Mouse (Mus musculus) MEL (cell line): Measurements from ENCODE around the gene Pbxip1. TPM values are rescaled to one million over a fixed set of nuclear protein-coding genes. Genes with fewer than 3 reads are reported as not detected.

Source experiments
- DNase-seq: peaks from one replicate; pipeline ENCODE4 v3.0.0; 2011; ENCODE audit warnings: low read depth, low spot score
- H3K27ac ChIP-seq: 2 replicates; pipeline ENCODE4 v1.5.1; 2012; ENCODE audit warnings: low read depth, mild to moderate bottlenecking, control low read depth, low read length, moderate library complexity; ENCODE audit not compliant: control insufficient read depth
- H3K27me3 ChIP-seq, 2 experiments: fragments of 150-350 bp in 1 of 2; sonication (generic) in 1 of 2; 2 replicates each; pipeline ENCODE4 v1.6.1; 2012; ENCODE audit warnings: low read length in 2 of 2, mild to moderate bottlenecking in 2 of 2, improper control_type of control experiment in 1 of 2, moderate library complexity in 1 of 2; ENCODE audit not compliant: insufficient read depth in 2 of 2, control insufficient read depth in 1 of 2
- H3K36me3 ChIP-seq, 2 experiments: 2 replicates each; pipeline ENCODE4 v1.6.1; 2012 to 2014; ENCODE audit warnings: low read length in 2 of 2, improper control_type of control experiment in 1 of 2, inconsistent platforms in 1 of 2, mild to moderate bottlenecking in 1 of 2; ENCODE audit not compliant: insufficient read depth in 2 of 2, control insufficient read depth in 1 of 2
- H3K4me1 ChIP-seq, 2 experiments: fragments of 150-350 bp in 1 of 2; sonication (generic) in 1 of 2; 2 replicates each; pipeline ENCODE4 v1.6.1; 2012; ENCODE audit warnings: low read length in 2 of 2, improper control_type of control experiment in 1 of 2, mild to moderate bottlenecking in 1 of 2; ENCODE audit not compliant: insufficient read depth in 2 of 2, control insufficient read depth in 1 of 2
- H3K4me3 ChIP-seq, 2 experiments: fragments of 150-350 bp in 1 of 2; sonication (generic) in 1 of 2; 2 replicates each; pipeline ENCODE4 v1.5.1; 2012; ENCODE audit warnings: low read depth in 2 of 2, low read length in 2 of 2, mild to moderate bottlenecking in 2 of 2, moderate library complexity in 2 of 2, control low read depth in 1 of 2, improper control_type of control experiment in 1 of 2; ENCODE audit not compliant: control insufficient read depth in 1 of 2, insufficient read depth in 1 of 2
- H3K79me2 ChIP-seq: 2 replicates; pipeline ENCODE4 v1.6.1; 2012; ENCODE audit warnings: mild to moderate bottlenecking, low read length, moderate library complexity; ENCODE audit not compliant: control insufficient read depth, poor library complexity, insufficient read depth
- H3K9ac ChIP-seq: 2 replicates; pipeline ENCODE4 v1.6.1; 2012; ENCODE audit warnings: low read depth, mild to moderate bottlenecking, control low read depth, low read length, moderate library complexity; ENCODE audit not compliant: control insufficient read depth, poor library complexity, severe bottlenecking
- H3K9me3 ChIP-seq: fragments of 150-350 bp; sonication (generic); replicated peaks from 2 replicates; pipeline ENCODE4 v1.6.1; 2012; ENCODE audit warnings: mild to moderate bottlenecking, low read length, improper control_type of control experiment, moderate library complexity; ENCODE audit not compliant: insufficient read depth
- BHLHE40 ChIP-seq: IDR thresholded peaks from 2 replicates; pipeline ENCODE4 v1.6.1; 2012; ENCODE audit warnings: low read depth, mild to moderate bottlenecking, inconsistent platforms, low read length, improper control_type of control experiment, borderline replicate concordance
- CHD1 ChIP-seq: IDR thresholded peaks from 2 replicates; pipeline ENCODE4 v1.6.1; 2012; ENCODE audit warnings: low read depth, mild to moderate bottlenecking, inconsistent platforms, low read length, improper control_type of control experiment
- CHD2 ChIP-seq: IDR thresholded peaks from 2 replicates; pipeline ENCODE4 v1.6.1; 2011; ENCODE audit warnings: low read length, improper control_type of control experiment
- E2F4 ChIP-seq: IDR thresholded peaks from 2 replicates; pipeline ENCODE4 v1.6.1; 2011; ENCODE audit warnings: low read depth, low read length, improper control_type of control experiment, borderline replicate concordance
- ELF1 ChIP-seq: IDR thresholded peaks from 2 replicates; pipeline ENCODE4 v1.6.1; 2014; ENCODE audit warnings: low read depth, mild to moderate bottlenecking, inconsistent platforms, low read length, improper control_type of control experiment, moderate library complexity
- EP300 ChIP-seq, 2 experiments: IDR thresholded peaks; 2 replicates each; pipeline ENCODE4 v1.6.1; 2011; ENCODE audit warnings: improper control_type of control experiment in 2 of 2, low read length in 2 of 2, low read depth in 1 of 2, mild to moderate bottlenecking in 1 of 2
- ETS1 ChIP-seq: IDR thresholded peaks from 2 replicates; pipeline ENCODE4 v1.6.1; 2012; ENCODE audit warnings: low read depth, mild to moderate bottlenecking, inconsistent platforms, low read length, improper control_type of control experiment, moderate library complexity
- GABPA ChIP-seq: IDR thresholded peaks from 2 replicates; pipeline ENCODE4 v1.6.1; 2012; ENCODE audit warnings: low read depth, mild to moderate bottlenecking, inconsistent platforms, low read length, improper control_type of control experiment, moderate library complexity
- GATA1 ChIP-seq: IDR thresholded peaks from 2 replicates; pipeline ENCODE4 v1.6.1; 2011; ENCODE audit warnings: low read depth, low read length, improper control_type of control experiment
- JUND ChIP-seq: IDR thresholded peaks from 2 replicates; pipeline ENCODE4 v1.6.1; 2011; ENCODE audit warnings: low read depth, mild to moderate bottlenecking, improper control_type of control experiment, low read length
- KAT2A ChIP-seq: conservative IDR thresholded peaks from 2 replicates; pipeline ENCODE4 v1.6.1; 2012; ENCODE audit warnings: low read depth, low read length, improper control_type of control experiment, inconsistent platforms
- MAFK ChIP-seq: IDR thresholded peaks from 2 replicates; pipeline ENCODE4 v1.6.1; 2011; ENCODE audit warnings: low read depth, mild to moderate bottlenecking, low read length, improper control_type of control experiment, borderline replicate concordance
- MYB ChIP-seq: IDR thresholded peaks from 2 replicates; pipeline ENCODE4 v1.6.1; 2011; ENCODE audit warnings: mild to moderate bottlenecking, low read depth, low read length, improper control_type of control experiment
- MYC ChIP-seq: IDR thresholded peaks from 2 replicates; pipeline ENCODE4 v1.6.1; 2011; ENCODE audit warnings: low read depth, mild to moderate bottlenecking, low read length, improper control_type of control experiment, moderate library complexity
- POLR2AphosphoS2 ChIP-seq: IDR thresholded peaks from 2 replicates; pipeline ENCODE4 v1.6.1; 2011; ENCODE audit warnings: low read length, improper control_type of control experiment
- POLR2AphosphoS5 ChIP-seq: IDR thresholded peaks from 2 replicates; pipeline ENCODE4 v1.6.1; 2012; ENCODE audit warnings: low read depth, borderline replicate concordance, mild to moderate bottlenecking, inconsistent platforms, low read length, moderate library complexity, mixed read lengths
- RAD21 ChIP-seq: IDR thresholded peaks from 2 replicates; pipeline ENCODE4 v1.6.1; 2011; ENCODE audit warnings: mild to moderate bottlenecking, low read depth, low read length, improper control_type of control experiment
- SMC3 ChIP-seq: IDR thresholded peaks from 2 replicates; pipeline ENCODE4 v1.6.1; 2011; ENCODE audit warnings: low read depth, low read length, improper control_type of control experiment
- TAL1 ChIP-seq: IDR thresholded peaks from 2 replicates; pipeline ENCODE4 v1.6.1; 2012; ENCODE audit warnings: mild to moderate bottlenecking, inconsistent platforms, low read length, moderate library complexity, mixed read lengths
- TBP ChIP-seq: IDR thresholded peaks from 2 replicates; pipeline ENCODE4 v1.8.0; 2011; ENCODE audit warnings: low read depth, low read length, improper control_type of control experiment
- TCF12 ChIP-seq: IDR thresholded peaks from 2 replicates; pipeline ENCODE4 v1.6.1; 2014; ENCODE audit warnings: low read depth, mild to moderate bottlenecking, inconsistent platforms, low read length, improper control_type of control experiment, moderate library complexity
- UBTF ChIP-seq: IDR thresholded peaks from 2 replicates; pipeline ENCODE4 v1.6.1; 2012; ENCODE audit warnings: low read depth, mild to moderate bottlenecking, inconsistent platforms, low read length, improper control_type of control experiment, moderate library complexity, borderline replicate concordance; ENCODE audit not compliant: insufficient read depth
- USF1 ChIP-seq: IDR thresholded peaks from 2 replicates; pipeline ENCODE4 v1.6.1; 2014; ENCODE audit warnings: low read depth, mild to moderate bottlenecking, inconsistent platforms, low read length, improper control_type of control experiment, moderate library complexity
- USF2 ChIP-seq, 2 experiments: IDR thresholded peaks; 2 replicates each; pipeline ENCODE4 v1.6.1; 2011 to 2012; ENCODE audit warnings: improper control_type of control experiment in 2 of 2, low read length in 2 of 2, borderline replicate concordance in 1 of 2, inconsistent platforms in 1 of 2, low read depth in 1 of 2, mild to moderate bottlenecking in 1 of 2; ENCODE audit not compliant: insufficient read depth in 1 of 2
- ZC3H11A ChIP-seq: IDR thresholded peaks from 2 replicates; pipeline ENCODE4 v1.6.1; 2012; ENCODE audit warnings: low read depth, mild to moderate bottlenecking, inconsistent platforms, low read length, improper control_type of control experiment
- ZMIZ1 ChIP-seq: IDR thresholded peaks from 2 replicates; pipeline ENCODE4 v1.6.1; 2012; ENCODE audit warnings: low read depth, mild to moderate bottlenecking, inconsistent platforms, low read length, improper control_type of control experiment, moderate library complexity
- polyA plus RNA-seq, 2 experiments: library from polyadenylated mRNA; stranded (reverse) in 1 of 2; unstranded in 1 of 2; fragments of >175 nt in 1 of 2; fragments of >200 nt in 1 of 2; gene quantifications; 2 replicates each; pipeline versions ENCODE4 v1.2.1 to v1.2.4; 2012; ENCODE audit warnings: low replicate concordance in 2 of 2, low read depth in 1 of 2; ENCODE audit not compliant: insufficient read length in 2 of 2, insufficient read depth in 1 of 2, missing spikeins in 1 of 2
- total RNA-seq: library from RNA; depleted of rRNA; stranded (reverse); fragments of 300-350 nt; gene quantifications from 2 replicates; pipeline ENCODE4 v1.2.3, GENCODE M21; 2012

The Pbxip1 gene
- total and polyA plus RNA-seq, 3 experiments, result 4.8 to 10.7 TPM; not detected in 1

DNA sequence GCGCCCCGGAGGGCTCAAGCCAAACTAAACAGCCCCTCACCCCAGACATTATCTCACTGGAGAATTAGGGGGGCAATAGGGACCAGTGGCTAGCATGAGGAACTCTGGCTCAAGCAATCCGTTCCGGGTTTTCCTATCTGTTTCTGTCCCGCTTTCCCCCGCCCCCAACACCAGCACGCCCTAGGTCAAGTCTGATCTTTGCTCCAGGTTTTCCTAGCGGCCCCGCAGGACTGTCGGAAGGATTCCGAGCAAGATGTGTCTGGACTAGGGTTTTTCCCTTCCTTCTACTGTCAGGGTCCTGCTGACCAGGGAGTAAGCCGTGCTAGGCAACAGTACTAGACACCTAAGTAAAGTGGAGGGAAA lies 41.6 kb upstream of the Pbxip1 start (continued):
- TF ChIP-seq RAD21 (no peak), E2F4 (no peak), TAL1 (no peak), UBTF (no peak), JUND (no peak), CHD2 (peak; percentile 10; the same call in 1 of the 2 replicates), MAFK (no peak), GATA1 (peak; percentile 9; the same call in 1 of the 2 replicates)

DNA sequence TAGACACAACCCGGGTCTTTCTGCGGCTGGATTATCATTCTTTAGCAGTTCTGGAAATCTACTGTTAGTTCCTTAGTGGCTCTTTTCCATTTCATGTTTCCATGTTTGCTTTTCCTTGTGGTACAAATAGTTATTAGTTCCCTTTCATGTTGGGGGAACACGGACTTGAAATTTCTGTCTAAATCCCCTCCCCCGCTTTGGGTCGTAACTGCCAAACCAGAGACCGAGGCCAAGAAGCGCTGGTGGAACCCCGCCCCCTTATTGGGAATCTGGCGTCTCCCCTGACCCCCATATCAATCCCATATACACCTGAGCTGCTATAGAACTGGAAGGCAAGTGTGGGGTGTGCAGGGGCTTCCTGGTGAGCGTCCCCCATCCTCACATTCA lies 41.1 kb upstream of the Pbxip1 start:
- peak; percentile 62 for DNase-seq
- Histone ChIP-seq H3K27ac (peak overlapping the region; percentile 75), H3K27me3 (no peaks in the 10 kb centered on the region), H3K9ac (peak overlapping the region; percentile 73), H3K9me3 (no peaks in the 10 kb centered on the region), H3K4me3 (peak overlapping the region; percentile 75 to 78), H3K36me3 (peaks cover 2 to 12% of the 10 kb centered on the region in 2 experiments; a peak in 3 of 4 replicates), H3K4me1 (peaks cover 8 to 17% of the 10 kb centered on the region in 2 experiments), H3K79me2 (peaks cover 16% of the 10 kb centered on the region)
- TF ChIP-seq BHLHE40, result peak; percentile 8; the same call in 1 of the 2 replicates
- TF ChIP-seq TBP, result no peak
- 0 out of 2 replicates have a peak, but pooled peaks have one; percentile 7 for TF ChIP-seq TCF12
- TF ChIP-seq POLR2AphosphoS2, result no peak
- peak; percentile 73; the same call in 1 of the 2 replicates for TF ChIP-seq CHD1
- no peak for TF ChIP-seq SMC3
- no peak for TF ChIP-seq ZC3H11A
- peak in 1 of 2 experiments; percentile 53; a peak in 1 of 4 replicates for TF ChIP-seq EP300 (IDR thresholded peaks at IDR 0.05; ENCODE audit: low read depth in 1 of 2, low read length in 2 of 2)
- no peak for TF ChIP-seq TAL1
- no peak for TF ChIP-seq CHD2

DNA sequence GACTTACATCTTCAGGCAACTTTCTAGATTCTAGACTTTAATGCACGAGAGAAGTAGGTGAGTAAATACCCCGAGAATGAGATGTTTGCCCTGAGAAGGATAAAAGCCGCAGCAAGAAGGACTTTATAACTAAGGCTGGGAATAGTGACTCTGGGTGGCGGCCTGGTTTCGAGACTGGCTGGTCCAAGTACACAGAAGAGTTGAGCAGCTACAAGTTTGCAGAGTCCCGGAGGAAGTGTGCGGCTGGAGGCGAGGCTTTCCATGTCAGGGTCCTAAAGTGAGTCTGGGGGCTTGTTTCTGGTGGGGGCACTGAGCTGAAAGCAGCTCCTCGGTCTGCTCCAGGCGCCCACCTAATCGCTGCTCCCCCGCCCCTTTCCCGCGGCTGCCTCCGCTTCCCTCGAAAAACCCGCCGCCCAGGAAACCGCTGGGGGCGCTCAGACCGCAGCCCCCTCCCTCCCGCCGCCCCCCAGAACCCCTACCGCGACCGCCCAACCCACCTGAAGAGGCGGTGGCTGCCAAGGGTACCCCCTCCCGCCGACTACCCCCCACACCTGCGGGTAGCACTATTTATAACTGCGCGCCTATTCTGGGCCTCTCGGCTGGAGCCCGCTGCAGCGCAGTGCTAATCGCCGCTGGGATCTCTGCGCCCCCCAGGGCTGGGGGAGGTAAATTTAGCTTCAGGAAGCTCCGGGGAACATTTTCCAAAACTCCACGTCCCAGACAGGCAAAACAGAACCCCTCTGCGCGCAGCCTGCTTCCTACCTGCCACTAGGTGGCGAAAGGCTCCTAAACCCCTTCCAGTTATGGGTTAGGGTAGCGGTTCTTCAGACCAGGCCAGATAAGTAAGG lies 40.5 kb upstream of the Pbxip1 start:
- no peaks in the 10 kb centered on the region for H3K27me3 ChIP-seq
- H3K4me3 ChIP-seq, result peak overlapping the region; percentile 75 to 78
- H3K4me1 ChIP-seq, result peaks cover 7 to 13% of the 10 kb centered on the region in 2 experiments
- DNase-seq, result peak; percentile 91
- H3K9me3 ChIP-seq, result no peaks in the 10 kb centered on the region
- peaks cover 2 to 6% of the 10 kb centered on the region in 2 experiments; a peak in 3 of 4 replicates for H3K36me3 ChIP-seq
- H3K79me2 ChIP-seq, result peaks cover 16% of the 10 kb centered on the region
- peak overlapping the region; percentile 75 for H3K27ac ChIP-seq
- H3K9ac ChIP-seq, result peak overlapping the region; percentile 73
- TF ChIP-seq ETS1 (peak; percentile 74), E2F4 (no peak), BHLHE40 (no peak), ELF1 (peak; percentile 42), ZMIZ1 (peak; percentile 99), POLR2AphosphoS5 (no peak), MYB (no peak), CHD2 (no peak), USF1 (0 out of 2 replicates have a peak, but pooled peaks have one; percentile 2), MYC (0 out of 2 replicates have a peak, but pooled peaks have one; percentile 24), GATA1 (0 out of 2 replicates have a peak, but pooled peaks have one; percentile 41), CHD1 (no peak), MAFK (0 out of 2 replicates have a peak, but pooled peaks have one; percentile 45), GABPA (no peak), USF2 (IDR thresholded peaks at IDR 0.05; ENCODE audit: borderline replicate concordance in 1 of 2, insufficient read depth in 1 of 2, low read depth in 1 of 2, low read length in 2 of 2) (no peak), KAT2A (no peak; the same call in 1 of the 2 replicates), TCF12 (peak; percentile 17; the same call in 1 of the 2 replicates), TBP (peak; percentile 98), JUND (no peak)
